Mouse (Mus musculus) spleen, adult 18-20 months (tissue): ENCODE results near the gene Rasa3.
A peak's percentile ranks its signal among the peaks of the same experiment; 100 is the strongest.

ENCODE experiments used
- DNase-seq, 2 experiments: peaks; one replicate each; pipeline ENCODE4 v3.0.0; 2022; ENCODE audit warnings: mixed read lengths in 2 of 2

Gene Rasa3

DNA sequence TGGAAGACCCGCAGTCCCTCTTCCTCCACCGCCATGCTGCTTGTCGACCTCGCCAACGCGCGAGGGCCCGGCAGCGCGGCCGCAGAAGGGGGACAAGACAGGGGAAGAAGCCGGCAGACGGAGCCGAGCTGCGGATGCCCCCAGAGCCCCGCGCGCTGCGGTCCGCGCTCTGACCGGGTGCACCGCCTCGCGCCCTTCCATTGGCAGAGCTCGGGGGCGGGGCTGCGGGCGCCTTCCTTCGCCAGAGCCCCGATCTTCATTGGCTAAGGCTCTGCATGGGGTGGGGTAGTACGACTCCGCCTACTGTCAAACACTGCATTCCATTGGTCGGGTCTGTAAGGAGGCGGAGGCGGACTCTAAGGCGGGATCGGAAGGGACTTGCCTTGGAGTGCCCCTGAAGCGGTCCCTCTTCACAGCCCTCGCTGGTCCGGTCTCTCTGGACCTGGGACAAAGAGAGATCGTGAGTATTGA lies at the start of gene Rasa3:
TSS of gene Rasa3 (minus strand) at position 191 of the 471 bp plus-strand sequence.
- DNase-seq: peak; percentile 93 to 95

DNA sequence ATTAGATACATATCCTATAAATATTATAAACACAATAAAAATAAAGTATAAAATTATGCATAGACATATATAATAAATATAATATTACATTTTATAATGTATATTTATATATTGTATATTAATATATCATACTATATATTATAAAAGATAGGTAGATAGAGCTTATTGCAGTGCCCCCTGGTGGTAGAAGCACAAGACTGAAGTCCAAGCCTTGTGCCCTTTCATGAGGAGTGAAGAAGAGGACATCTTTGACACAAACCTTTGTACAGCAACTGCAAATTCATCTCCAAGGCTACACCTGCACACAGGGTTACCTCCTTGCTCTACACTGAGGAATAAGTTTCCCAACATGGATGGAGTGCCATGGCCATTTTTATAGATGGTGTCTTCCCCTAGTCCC lies 48.3 kb upstream of the Rasa3 start:
- DNase-seq: peak in 1 of 2 experiments; percentile 60

DNA sequence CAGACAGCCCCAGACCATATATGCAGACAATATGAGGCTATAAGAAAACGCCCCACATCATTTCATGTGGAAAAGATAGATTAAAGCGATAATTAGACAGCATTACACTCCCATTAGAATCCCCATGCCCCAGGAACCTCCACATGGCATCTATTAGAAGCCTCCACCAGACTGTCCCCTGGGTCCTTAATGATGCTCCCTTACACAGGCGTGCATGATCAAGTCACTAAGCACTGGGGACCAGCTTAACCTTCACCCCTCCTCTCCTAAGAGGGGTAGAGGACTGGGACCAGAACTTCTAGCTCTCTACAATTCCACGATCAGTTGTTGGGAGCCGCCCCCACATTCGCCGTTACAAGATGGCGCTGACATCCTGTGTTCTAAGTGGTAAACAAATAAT lies 41.6 kb upstream of the Rasa3 start:
- DNase-seq: no peak

DNA sequence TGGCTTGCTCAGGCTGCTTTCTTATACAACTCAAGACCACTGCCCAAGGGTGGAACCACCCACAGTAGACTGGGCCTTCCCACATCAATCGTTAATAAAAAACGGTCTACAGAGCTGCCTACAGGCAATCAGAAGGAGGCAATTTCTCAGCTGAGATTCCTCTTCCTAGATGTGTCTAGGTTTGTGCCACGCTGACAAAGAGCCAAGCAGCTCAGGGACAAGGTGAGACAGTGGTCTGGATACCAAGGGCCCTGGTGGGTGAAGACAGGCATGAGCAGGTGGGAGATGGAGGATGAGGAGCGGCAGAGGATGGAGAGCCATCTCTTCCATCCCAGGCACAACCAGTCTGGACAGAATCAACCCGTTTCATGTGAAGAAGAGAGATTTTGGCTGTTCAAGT lies 31.1 kb upstream of the Rasa3 start:
- DNase-seq: no peak

DNA sequence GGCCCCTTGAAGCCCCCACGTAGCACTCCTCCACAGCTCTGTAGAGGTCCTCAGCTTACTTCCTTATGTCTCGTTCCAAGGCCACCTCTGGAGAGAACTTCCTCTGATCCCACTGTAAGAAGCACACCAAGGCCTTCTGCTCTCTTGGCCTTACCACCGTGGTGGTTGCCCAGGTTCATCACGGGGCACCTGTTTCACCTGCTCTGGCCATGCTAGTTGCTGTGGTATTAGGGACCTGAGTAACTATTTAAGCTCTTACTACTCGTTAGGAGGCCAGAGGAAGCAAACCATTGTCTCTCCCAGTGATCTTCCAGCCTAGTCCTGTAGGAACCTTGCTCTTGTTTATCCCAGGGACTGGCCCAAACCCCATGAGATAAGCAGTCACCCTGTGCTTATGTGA lies 29.5 kb upstream of the Rasa3 start:
- no peak for DNase-seq

DNA sequence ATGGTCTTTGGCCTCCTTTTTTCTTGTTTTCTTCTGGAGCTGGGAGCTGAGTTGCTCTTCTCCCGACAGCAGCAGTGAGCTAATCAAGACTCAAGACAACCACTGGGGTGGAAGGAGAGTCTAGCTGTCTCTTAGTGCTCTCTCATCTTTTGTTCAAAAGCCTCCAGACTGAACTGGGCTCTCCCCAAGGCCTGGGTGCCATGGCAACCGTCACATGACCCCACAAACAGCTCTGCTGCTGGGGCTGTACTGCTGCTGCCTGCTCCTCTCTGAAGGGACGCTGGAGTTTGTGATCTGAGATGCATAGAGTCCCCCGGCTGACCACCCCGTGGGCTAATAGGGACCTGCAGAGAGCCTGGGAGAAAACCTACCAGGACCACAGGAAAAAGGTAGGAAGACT lies 28.3 kb upstream of the Rasa3 start, which contains the start of gene Cfap97d2:
TSS of gene Cfap97d2 (plus strand) at position 222 of the 400 bp plus-strand sequence.
- peak; percentile 20 to 25 for DNase-seq

DNA sequence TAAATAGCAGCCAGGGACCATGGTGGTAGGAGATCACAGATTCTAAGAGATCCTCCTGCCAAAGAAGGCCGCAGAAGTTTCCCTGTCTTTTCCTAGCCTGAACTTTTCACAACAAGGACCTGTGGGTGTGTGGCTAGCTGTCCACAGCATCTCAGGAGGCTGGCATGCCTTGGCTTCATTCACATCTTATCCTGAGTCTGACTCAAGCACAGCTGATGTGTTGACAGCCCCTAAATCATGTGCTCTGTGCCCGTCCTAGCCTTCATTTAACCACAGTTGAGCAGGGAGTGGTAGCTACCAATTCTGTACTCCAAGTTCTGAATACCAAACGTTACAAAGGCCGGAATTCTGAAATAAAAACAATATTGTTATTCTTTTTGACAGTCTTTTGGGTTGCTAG lies 26.9 kb upstream of the Rasa3 start:
- no peak for DNase-seq

DNA sequence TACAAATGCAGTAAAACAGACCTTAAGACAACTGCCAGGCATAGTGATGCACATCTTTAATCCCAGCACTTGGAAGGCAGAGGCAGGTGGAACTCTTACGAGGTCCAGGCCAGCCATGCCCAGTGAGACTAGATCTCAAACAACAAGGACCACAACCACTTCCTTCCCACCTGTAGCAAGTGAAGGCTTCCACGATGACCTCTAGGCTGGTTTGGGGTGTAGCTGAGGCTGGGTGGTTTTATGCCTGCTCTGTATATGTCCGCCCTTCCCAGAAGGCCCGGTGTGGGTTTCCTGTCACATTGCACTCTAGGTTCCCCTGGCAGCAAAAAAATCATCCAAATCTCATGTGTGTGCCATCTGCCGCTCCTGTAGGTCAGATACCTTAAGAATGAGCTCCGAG lies 26.4 kb upstream of the Rasa3 start:
- DNase-seq: no peak

DNA sequence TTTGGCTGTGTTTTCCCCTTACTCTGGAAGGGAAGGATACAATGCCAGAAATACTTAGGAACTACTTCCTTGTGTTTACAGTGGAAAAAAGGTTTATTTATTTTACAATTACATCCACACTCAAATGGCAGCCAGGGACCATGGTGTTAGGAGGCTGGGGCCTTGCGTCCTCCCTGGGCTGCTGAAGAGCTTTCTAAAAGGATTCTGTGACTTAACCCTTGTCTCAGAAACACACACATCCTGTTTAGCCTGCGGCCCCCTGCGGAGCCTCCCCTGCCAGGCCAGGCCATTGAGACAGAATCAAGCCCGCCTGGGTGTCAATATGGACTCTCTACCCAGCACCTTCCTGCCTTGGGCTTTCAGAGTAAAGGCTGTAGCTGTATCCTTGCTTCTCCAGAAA lies 25.4 kb upstream of the Rasa3 start:
- no peak for DNase-seq

DNA sequence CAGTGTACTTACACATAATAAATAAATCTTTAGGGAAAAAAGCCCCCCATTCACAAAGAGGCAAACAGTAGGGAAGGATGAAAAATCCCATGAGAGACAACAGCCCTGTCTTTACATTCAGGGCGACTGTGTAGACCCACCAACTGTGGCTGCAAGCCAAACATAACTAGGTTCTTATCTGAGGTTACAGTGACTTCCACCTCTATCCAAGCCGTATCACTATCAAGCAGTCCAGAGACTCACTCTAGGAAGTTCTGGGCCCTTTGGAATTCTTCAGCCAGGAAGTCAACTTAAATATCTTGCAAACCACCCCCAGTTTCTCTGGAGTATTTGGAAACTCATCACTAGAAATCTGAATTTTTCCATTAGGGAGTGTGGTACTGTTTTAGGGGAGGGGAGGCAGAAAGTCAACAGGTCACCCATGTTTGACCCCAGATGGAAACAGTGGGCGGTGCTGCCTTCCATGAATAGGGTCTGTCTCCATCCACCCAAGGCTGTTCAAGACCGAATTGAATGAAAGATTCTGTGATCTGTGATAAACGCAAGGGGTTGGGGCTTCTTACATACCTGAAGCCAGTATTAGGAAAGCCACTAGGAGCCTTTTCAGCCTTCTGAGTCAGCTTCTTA lies 22.0 kb upstream of the Rasa3 start:
- DNase-seq: no peak

DNA sequence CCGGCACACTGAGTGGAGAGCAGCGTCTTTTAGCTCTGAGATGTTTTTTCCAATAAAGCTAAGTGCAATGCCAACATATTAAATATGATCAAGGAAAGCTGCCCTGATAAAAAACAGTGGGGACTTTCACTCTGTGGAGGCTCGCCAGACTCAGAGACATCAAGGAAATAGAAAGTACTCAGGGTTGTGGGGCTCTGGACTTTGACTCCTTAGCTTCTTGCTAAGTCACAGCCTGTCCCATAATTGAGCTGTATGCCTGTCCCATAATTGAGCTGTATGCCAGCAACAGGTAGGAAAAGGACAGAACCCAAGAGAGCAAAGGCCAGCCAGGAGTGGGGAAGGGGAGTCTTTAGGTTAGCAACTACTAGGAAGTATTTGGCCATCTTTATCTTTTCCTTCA lies 20.9 kb upstream of the Rasa3 start:
- no peak for DNase-seq

DNA sequence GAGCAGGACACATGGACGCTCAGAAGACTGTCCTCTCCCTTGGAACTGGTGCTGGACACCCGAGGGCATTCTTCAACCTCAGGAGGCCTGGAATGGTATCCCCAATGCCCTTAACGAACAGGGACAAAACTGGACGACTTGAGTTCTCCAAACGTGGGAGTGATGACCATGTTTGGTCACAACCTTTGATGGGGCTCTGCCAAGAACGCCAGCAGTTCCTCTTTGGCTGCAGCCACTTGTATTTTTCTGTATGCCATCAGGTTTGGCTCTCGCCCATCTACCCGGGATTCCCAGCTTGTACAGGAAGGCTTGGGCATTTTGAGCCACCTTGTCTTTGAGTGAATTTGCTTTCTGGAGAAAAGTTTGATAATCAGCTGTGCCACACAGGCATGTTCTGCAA lies 20.3 kb upstream of the Rasa3 start:
- DNase-seq: no peak

DNA sequence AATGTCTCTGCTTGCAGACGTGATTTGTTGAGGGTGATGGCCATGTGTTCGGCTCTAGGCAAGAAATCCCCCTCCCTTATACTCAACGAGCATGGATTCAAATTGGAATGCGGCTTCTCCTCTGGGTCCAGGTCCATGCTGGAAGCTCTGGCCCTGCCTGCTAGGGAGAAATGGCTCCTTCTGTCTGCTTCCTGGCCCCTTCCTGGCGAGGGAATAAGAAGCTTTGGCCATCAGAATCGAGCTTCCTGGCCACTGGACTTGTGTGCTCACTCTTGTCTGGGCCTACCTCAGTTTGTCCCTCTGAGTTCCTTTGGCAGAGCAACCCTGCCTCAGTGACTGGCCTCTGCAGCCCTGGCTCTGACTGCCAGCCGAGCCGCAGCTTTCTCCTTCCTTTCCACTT lies 19.8 kb upstream of the Rasa3 start:
- DNase-seq: no peak

DNA sequence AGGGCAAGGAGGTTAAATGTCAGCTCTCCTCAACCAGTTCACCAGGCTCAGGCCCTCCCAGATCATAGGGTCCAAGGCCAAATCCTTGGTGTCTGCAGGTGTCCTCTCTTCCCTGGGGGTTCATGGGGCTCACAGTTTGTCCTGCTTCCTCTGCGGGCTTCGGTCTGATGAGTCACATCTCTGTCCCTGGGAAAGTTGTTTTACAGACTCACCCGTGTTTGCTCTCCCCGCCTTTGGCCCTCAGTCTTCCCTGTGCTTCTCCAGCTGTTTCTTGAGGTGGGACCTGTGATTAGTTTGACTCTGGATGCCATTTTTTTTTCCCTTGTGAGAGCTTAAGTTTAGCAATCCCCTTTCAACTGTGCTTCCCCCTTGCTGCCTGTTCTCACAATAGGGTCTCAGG lies 18.8 kb upstream of the Rasa3 start:
- DNase-seq: no peak

DNA sequence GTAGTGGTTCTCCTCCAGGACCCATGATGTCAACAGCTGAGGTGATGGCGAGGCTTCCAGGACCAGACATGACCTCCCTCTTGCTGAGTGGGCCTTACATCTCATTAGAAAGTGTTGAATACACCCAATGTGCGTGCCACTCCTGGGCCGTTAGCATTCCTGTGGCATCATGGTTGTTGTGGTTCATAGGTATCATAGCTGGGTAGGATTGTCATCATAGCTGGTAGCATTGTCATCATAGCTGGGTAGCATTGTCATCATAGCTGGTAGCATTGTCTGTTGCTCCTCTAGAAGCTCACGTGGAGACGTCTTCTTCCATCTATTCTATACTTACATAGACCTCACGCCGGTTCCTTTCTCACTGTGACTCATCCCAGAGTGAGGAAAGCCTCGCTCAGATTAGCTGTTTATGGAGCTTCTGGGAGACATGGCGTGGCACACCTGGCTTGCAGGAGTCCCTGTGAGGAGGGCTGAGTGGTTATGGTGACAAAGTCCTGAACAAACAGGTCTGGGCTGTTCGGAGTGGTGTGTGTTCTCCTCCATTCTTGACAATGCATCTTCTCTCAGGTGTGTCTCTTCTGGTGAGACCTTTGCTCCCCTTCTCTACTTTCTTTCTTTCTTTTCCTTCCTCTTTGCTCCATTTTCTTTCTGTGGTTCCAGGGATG lies 17.9 kb upstream of the Rasa3 start:
- no peak for DNase-seq

DNA sequence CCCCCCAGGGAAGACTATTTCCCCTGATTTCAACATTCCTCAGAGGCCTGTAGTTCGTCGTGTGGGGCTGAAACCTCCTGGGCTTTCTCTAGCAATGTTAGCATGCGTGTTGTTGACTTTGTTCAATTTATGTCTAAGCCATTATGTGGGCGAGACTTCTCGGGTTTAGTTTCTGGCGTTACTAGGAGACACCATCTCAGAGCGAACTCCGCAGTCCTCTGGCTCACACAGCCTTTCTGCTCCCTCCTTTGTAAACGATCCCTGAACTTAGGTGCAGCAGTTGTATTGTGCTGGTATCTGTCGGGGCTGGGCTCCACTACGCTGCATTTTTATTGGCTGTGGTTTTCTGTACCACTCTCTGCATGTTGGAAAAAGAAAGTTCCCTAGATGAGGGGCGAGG lies 17.3 kb upstream of the Rasa3 start:
- no peak for DNase-seq

DNA sequence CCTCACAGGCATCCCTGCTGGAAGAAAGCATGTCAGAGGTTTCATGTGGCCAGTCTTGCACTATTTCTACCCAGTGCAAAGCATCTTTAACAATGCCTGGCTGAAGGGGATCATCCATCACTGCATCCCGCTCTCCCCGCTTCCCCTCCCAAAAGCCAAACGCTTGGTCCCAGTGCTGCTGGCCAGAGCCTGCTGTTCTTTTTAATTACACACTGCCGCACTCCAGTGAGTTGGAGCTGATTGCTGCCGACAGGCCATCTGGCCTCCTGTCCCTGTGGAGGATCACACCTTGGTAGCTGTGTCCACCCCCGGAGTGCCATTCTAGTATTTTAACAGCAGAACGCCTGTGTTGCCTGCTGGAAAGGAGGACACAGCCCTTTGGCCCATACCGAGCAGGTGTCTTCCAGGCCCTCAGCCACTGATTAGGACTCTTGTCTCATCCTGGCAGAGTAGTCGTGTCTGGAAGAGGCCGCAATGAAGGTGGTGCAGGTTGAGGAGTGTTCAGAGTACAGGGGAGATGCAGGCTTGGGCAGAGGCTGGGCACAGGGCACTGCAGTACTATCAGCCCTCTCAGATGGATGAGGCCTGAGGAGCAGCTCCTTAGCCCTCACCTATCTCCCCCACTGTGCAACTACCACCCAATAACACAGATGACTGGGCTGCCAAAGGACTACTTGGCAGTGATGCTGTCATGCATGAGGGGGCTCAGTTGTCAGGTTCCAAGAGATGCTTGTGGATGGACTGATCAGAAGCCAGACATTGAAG lies 15.1 kb upstream of the Rasa3 start:
- no peak for DNase-seq

DNA sequence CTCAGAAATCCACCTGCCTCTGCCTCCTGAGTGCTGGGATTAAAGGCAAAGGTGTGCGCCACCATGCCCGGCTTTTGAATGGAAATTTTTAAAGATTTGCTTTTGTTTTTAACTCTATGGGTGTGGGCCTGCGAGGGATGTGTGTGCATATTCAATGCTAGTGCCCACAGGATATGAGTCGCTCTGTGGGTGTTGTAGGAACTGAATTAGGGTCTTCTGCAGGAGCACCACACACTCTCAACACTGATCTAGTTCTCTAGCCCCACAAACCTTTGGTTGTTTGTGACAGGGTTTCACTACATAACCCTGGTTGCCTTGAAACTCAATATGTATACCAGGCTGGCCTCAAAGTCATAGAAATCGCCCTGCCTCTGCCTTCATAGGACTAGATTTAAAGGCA lies 11.9 kb upstream of the Rasa3 start:
- no peak for DNase-seq

DNA sequence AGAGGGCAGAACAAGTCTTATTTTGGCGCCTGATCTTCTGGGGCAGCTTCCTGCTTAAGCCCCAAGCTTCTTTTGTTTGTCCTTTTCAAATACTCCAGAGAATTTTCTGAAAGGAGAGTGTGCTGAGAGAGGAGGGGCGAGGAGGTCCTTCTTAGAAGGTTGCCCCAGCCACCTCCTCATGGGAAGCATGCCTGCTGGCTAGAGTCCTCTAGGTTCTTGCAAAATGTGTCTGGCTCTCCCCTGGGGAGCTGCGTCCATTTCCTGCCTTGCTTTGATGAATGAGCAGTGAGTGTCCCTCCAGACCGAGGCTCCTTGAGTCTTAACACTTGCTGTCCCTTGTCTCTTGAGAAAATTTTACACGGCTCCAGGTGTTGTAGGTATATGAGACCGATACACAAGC lies 11.1 kb upstream of the Rasa3 start:
- no peak for DNase-seq

DNA sequence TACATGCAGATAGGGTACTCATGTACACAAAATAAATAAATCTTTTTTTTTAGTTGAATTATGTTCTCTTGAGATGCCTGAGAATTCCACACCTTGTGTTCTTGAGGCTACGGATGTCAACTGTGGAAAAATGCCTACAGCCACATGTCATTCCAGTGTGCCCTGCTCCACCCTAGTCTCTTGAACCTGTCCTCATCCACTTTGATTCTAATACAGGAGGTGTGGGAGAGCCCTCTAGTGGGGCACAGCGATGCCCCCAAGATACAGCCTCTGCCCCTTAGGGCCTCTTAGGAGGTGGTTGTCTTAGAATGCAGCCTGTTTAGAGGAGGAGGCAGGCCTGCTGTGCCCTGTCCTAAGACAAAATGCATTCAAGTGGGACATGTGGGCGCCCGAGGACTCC lies 10.5 kb upstream of the Rasa3 start:
- DNase-seq: peak; percentile 38 to 51

DNA sequence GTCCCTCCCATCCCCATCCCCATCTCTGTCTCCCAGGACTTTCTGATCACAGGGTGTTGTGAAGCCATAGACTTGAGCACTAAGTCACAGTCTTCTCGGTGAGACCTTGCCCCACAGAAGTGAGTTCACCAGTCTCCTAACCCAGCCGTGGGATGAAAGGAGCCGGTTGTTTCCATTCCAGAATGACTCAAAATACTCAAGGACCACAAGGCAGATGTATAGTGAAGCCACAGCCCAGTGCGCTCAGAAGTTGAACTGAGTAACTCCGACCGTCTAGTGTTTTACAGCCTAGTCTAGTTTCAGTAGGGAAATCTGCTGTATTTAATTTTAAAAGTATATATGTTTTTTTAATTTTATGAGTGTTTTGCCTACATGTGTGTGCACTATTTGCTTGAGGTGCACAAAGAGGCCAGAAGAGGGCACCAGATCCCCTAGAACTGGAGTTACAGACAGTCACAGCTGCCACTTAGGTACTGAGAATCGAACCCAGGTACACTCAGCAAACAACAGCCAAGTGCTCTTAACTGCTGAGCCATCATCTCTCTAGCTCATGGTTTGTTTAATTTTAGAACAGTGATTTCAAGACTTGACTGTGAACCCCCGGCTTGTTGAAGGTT lies 9.8 kb upstream of the Rasa3 start:
- DNase-seq: no peak

DNA sequence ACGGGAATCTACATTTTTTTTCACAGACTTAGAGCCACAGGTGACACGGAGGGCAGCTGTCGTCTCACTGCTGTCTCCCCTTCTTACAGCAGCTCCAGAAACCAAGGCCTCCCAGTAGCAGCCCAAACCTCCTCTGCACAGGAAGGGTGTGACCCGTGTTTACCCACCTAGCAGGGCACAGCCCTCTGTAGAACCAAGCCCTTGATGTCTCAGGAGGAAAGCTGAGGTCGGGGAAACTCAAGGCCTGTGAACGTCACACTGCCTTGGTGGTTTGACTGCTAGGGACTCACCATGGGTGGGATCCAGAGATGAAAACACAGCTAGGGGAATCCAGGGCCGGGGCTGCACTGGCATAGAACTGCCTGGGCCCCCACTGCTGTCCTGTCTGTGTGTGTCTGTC lies 9.0 kb upstream of the Rasa3 start:
- peak; percentile 37 to 64 for DNase-seq

DNA sequence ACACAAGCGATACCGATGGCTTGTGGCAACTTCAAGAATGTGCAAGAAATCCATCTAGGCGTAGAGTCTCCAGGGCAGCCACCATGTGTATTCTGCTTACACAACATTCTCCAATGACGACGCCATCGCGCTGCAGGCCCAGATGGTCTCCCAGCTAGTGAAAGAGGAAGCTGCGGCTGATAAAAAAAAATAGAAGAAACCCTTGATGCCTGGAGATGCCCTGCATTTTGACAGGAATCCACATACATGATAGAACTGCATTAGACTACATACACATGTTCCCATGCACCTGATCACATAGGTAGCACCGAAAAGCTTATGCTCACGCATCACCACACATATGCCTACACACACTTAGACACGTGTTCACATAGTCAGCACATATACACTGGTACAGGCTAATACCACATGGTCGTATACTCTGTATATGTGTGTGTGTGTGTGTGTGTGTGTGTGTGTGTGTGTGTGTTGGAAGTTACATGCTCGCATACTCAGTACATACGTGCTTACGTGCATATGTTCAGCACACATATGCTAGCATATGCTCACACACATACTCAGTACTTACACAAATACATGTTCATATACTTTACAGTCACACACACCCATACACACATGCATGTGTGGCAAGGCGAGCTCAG lies 8.4 kb upstream of the Rasa3 start:
- peak; percentile 48 to 54 for DNase-seq
